Mouse (Mus musculus) megakaryocyte-erythroid progenitor cell, adult 5-6 weeks (primary cell): Measurements from ENCODE around the gene Rassf2. TPM values are rescaled to one million over a fixed set of nuclear protein-coding genes. Genes with fewer than 3 reads are reported as not detected.

Source experiments
- ATAC-seq: replicated peaks from 2 replicates; pipeline ENCODE4 v1.8.0; 2016; ENCODE audit warnings: mild to moderate bottlenecking, inconsistent platforms; ENCODE audit not compliant: severe bottlenecking, poor library complexity, low FRiP score, low TSS enrichment
- total RNA-seq, 2 experiments: library from RNA; stranded (forward) in 1 of 2; stranded (reverse) in 1 of 2; fragments of 200-1000, 215-1000 nt in 1 of 2; fragments of >200 nt in 1 of 2; fragmentation: Nextera tagmentation in 1 of 2; gene quantifications; 2 replicates each; pipeline ENCODE4 v1.2.3; 2014 to 2017

The Rassf2 gene
- total RNA-seq, 2 experiments from 2014 or later: 2.3 to 4.3 TPM

- no peak for ATAC-seq
Observed at GRCm38 (mm10) chr2:132010781-132011180, 19.3 kb downstream of the Rassf2 start.

GRCm38 (mm10) chr2:132008186-132008585 lies 21.9 kb downstream of the Rassf2 start:
- ATAC-seq: no peak

GRCm38 (mm10) chr2:132007475-132007819 lies 22.6 kb downstream of the Rassf2 start:
- no peak for ATAC-seq

- ATAC-seq: 0 out of 2 replicates have a peak, but pooled peaks have one; percentile 32
Observed at GRCm38 (mm10) chr2:132006561-132007474, 23.2 kb downstream of the Rassf2 start.

- ATAC-seq: no peak
Observed at GRCm38 (mm10) chr2:132005445-132005844, 24.6 kb downstream of the Rassf2 start.

- no peak for ATAC-seq
Observed at GRCm38 (mm10) chr2:132004495-132005136, 25.4 kb downstream of the Rassf2 start.

GRCm38 (mm10) chr2:132003916-132004315 lies 26.1 kb downstream of the Rassf2 start:
- no peak for ATAC-seq

GRCm38 (mm10) chr2:132001696-132002334 lies 28.2 kb downstream of the Rassf2 start:
- no peak for ATAC-seq

- no peak for ATAC-seq
Observed at GRCm38 (mm10) chr2:131997356-131997755, 32.7 kb downstream of the Rassf2 start.

GRCm38 (mm10) chr2:131996369-131996768 lies 33.7 kb downstream of the Rassf2 start:
- ATAC-seq: no peak

GRCm38 (mm10) chr2:131995742-131996141 lies 34.3 kb downstream of the Rassf2 start:
- ATAC-seq: no peak

GRCm38 (mm10) chr2:131994971-131995370 lies 35.1 kb downstream of the Rassf2 start:
- ATAC-seq: no peak

GRCm38 (mm10) chr2:131993563-131994088 lies 36.4 kb downstream of the Rassf2 start:
- no peak for ATAC-seq

- no peak for ATAC-seq
Observed at GRCm38 (mm10) chr2:131993151-131993550, 36.9 kb downstream of the Rassf2 start.

- no peak for ATAC-seq
Observed at GRCm38 (mm10) chr2:131992487-131992886, 37.6 kb downstream of the Rassf2 start.

GRCm38 (mm10) chr2:131988550-131988949 lies 41.5 kb downstream of the Rassf2 start:
- no peak for ATAC-seq

GRCm38 (mm10) chr2:131987950-131988349 lies 42.1 kb downstream of the Rassf2 start:
- ATAC-seq: no peak

- peak; percentile 92 for ATAC-seq
Observed at GRCm38 (mm10) chr2:131982546-131983196, 47.4 kb downstream of the Rassf2 start.

GRCm38 (mm10) chr2:131980866-131981265 lies 49.2 kb downstream of the Rassf2 start:
- no peak for ATAC-seq

GRCm38 (mm10) chr2:131976663-131977062 lies 53.4 kb downstream of the Rassf2 start:
- ATAC-seq: no peak
